ENCODE assay signal across 26 mouse cellular contexts in the genomic region with DNA sequence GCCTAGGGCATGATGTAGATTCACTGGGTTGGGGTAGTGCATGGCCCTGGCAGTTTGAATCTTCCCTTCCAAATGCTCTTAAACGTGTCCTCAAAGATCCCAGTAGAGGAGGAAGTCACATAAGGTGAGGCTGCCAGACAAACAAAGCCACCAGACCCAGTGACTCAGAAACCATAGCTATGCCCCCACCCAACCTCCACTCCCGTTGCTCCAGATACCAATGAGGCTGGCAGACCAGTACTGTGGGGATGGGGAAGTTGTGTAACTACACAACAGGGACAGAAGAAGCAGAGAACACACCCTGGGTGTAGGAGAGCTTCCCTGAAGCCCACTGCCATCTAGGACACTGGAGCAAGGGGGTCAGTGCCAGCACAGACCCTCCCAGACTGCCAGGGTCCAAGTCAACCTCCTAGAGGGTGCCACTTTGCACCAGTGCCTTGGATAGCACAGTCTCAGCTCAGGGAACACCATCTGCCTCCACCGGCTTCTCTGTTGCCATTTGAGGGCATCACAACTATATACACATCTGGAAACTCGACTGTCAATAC.
DNase-seq lines count a peak whose midpoint lies in the region; ATAC-seq and TF ChIP-seq lines count a peak whose summit lies in the region.
"Had no signal": no experiment of that assay in that cellular context is flagged by ENCODE, and none has a peak within 500 bp of the region (broad histone marks: within the 10 kb centered on the region; RNA-seq: fewer than 3 reads in every experiment).

No protein-coding gene starts in this region.

- no peaks in the 10 kb centered on the region for H3K79me2 ChIP-seq in macrophage (ENCODE audit: inconsistent target)

- no peaks in the 10 kb centered on the region for H3K36me3 ChIP-seq in forebrain, embryonic 13.5 days (ENCODE audit: poor library complexity, severe bottlenecking)
- H3K36me3 ChIP-seq in forebrain, embryonic 16.5 days (ENCODE audit: control insufficient read depth, insufficient read depth), result no peaks in the 10 kb centered on the region
- H3K36me3 ChIP-seq in lung, postnatal 0 days (ENCODE audit: insufficient read depth, low read length), result no peaks in the 10 kb centered on the region
- H3K36me3 ChIP-seq in macrophage (ENCODE audit: inconsistent target), result no peaks in the 10 kb centered on the region
- no peaks in the 10 kb centered on the region for H3K36me3 ChIP-seq in kidney, adult 2 months (ENCODE audit: control insufficient read depth, insufficient read depth, low read length)
- H3K36me3 ChIP-seq: embryonic facial prominence, embryonic 12.5 days; forebrain, embryonic 15.5 days; liver, embryonic 15.5 days; neural tube, embryonic 13.5 days had no signal

- no peaks in the 10 kb centered on the region for H3K9me3 ChIP-seq in forebrain, embryonic 13.5 days (replicated peaks)
- no peaks in the 10 kb centered on the region for H3K9me3 ChIP-seq in forebrain, embryonic 16.5 days (ENCODE audit: control insufficient read depth, low read length)
- no peaks in the 10 kb centered on the region for H3K9me3 ChIP-seq in lung, postnatal 0 days (ENCODE audit: low read length)
- H3K9me3 ChIP-seq: embryonic facial prominence, embryonic 12.5 days; forebrain, embryonic 15.5 days; liver, embryonic 15.5 days; neural tube, embryonic 13.5 days had no signal

- TF ChIP-seq POLR2A in lung, adult 2 months (IDR thresholded peaks at IDR 0.05; ENCODE audit: borderline replicate concordance, extremely low read depth, low read depth, low read length), result no peak
- no peak for TF ChIP-seq POLR2A in kidney, adult 2 months (IDR thresholded peaks at IDR 0.05; ENCODE audit: low read depth, low read length)

- H3K27ac ChIP-seq in forebrain, embryonic 13.5 days, result 0 out of 2 replicates have a peak overlapping the region, but pooled peaks have one; percentile 14
- H3K27ac ChIP-seq in forebrain, embryonic 16.5 days (ENCODE audit: low read length), result no peak overlapping the region
- H3K27ac ChIP-seq in lung, postnatal 0 days (ENCODE audit: low read length), result no peak overlapping the region; the same call in 1 of the 2 replicates
- H3K27ac ChIP-seq in macrophage, result peak overlapping the region; percentile 19; the same call in 1 of the 2 replicates
- H3K27ac ChIP-seq in kidney, adult 2 months (ENCODE audit: insufficient read depth, low read depth, low read length), result no peak overlapping the region
- H3K27ac ChIP-seq: embryonic facial prominence, embryonic 12.5 days; forebrain, embryonic 15.5 days; liver, embryonic 15.5 days; neural tube, embryonic 13.5 days had no signal

- WGBS in forebrain, embryonic 13.5 days, result 86% methylated on average over 4 of the region's 4 CpGs
- 88% methylated on average over 4 of the region's 4 CpGs for WGBS in forebrain, embryonic 16.5 days
- 54% methylated on average over 4 of the region's 4 CpGs for WGBS in lung, postnatal 0 days
- WGBS in lung, adult 2 months, result 65% methylated on average over 4 of the region's 4 CpGs
- WGBS in macrophage (ENCODE audit: missing documents), result 54% methylated on average over 4 of the region's 4 CpGs
- WGBS in kidney, adult 2 months, result 84% methylated on average over 4 of the region's 4 CpGs

- no peak overlapping the region for H3K4me2 ChIP-seq in forebrain, embryonic 13.5 days
- H3K4me2 ChIP-seq in forebrain, embryonic 16.5 days (ENCODE audit: low read length), result no peak overlapping the region
- H3K4me2 ChIP-seq in lung, postnatal 0 days (replicated peaks; ENCODE audit: low read depth, low read length), result no peak overlapping the region
- H3K4me2 ChIP-seq: embryonic facial prominence, embryonic 12.5 days; forebrain, embryonic 15.5 days; heart, embryonic 11.5 days; liver, embryonic 15.5 days; midbrain, embryonic 11.5 days; neural tube, embryonic 13.5 days had no signal

- H3K27me3 ChIP-seq in forebrain, embryonic 13.5 days, result no peaks in the 10 kb centered on the region
- no peaks in the 10 kb centered on the region for H3K27me3 ChIP-seq in forebrain, embryonic 16.5 days (replicated peaks; ENCODE audit: control insufficient read depth, insufficient read depth, low read length)
- H3K27me3 ChIP-seq in lung, postnatal 0 days (replicated peaks; ENCODE audit: insufficient read depth, low read length), result no peaks in the 10 kb centered on the region
- H3K27me3 ChIP-seq in kidney, adult 2 months (replicated peaks; ENCODE audit: control insufficient read depth, insufficient read depth, low read length), result no peaks in the 10 kb centered on the region
- H3K27me3 ChIP-seq: forebrain, embryonic 15.5 days; neural tube, embryonic 13.5 days; Patski had no signal

- ATAC-seq in forebrain, embryonic 13.5 days, result no peak
- no peak for ATAC-seq in forebrain, embryonic 16.5 days
- ATAC-seq in lung, postnatal 0 days, result peak; percentile 39
- ATAC-seq: forebrain, embryonic 15.5 days; intestine, postnatal 0 days; Patski had no signal

- no peak for TF ChIP-seq EP300 in lung, postnatal 0 days (IDR thresholded peaks at IDR 0.05)

- peaks cover 65% of the 10 kb centered on the region for H3K4me1 ChIP-seq in forebrain, embryonic 13.5 days
- peaks cover 32% of the 10 kb centered on the region for H3K4me1 ChIP-seq in forebrain, embryonic 16.5 days (replicated peaks; ENCODE audit: control insufficient read depth, insufficient read depth, low read length)
- H3K4me1 ChIP-seq in lung, postnatal 0 days (ENCODE audit: insufficient read depth, low read depth, low read length), result peaks cover 10% of the 10 kb centered on the region; the same call in 1 of the 2 replicates
- H3K4me1 ChIP-seq in lung, adult 2 months (ENCODE audit: control insufficient read depth, insufficient read depth, low read length), result peaks cover 9% of the 10 kb centered on the region
- 0 out of 2 replicates have a peak, but pooled peaks cover 12% of the 10 kb centered on the region for H3K4me1 ChIP-seq in kidney, adult 2 months (ENCODE audit: control insufficient read depth, insufficient read depth, low read length)

- no peak overlapping the region for H3K9ac ChIP-seq in forebrain, embryonic 13.5 days
- no peak overlapping the region for H3K9ac ChIP-seq in forebrain, embryonic 16.5 days (replicated peaks; ENCODE audit: low read depth, low read length)
- no peak overlapping the region for H3K9ac ChIP-seq in lung, postnatal 0 days (replicated peaks; ENCODE audit: low read depth)
- H3K9ac ChIP-seq: embryonic facial prominence, embryonic 12.5 days; forebrain, embryonic 15.5 days; liver, embryonic 15.5 days; neural tube, embryonic 13.5 days had no signal

- H3K4me3 ChIP-seq in forebrain, embryonic 13.5 days, result no peak overlapping the region
- H3K4me3 ChIP-seq in forebrain, embryonic 16.5 days (replicated peaks; ENCODE audit: low read length), result no peak overlapping the region
- no peak overlapping the region for H3K4me3 ChIP-seq in lung, postnatal 0 days (ENCODE audit: low read depth, low read length)
- no peak overlapping the region for H3K4me3 ChIP-seq in lung, adult 2 months (replicated peaks; ENCODE audit: extremely low read depth, low read depth, low read length)
- H3K4me3 ChIP-seq in macrophage (ENCODE audit: inconsistent target), result no peak overlapping the region
- H3K4me3 ChIP-seq in kidney, adult 2 months (ENCODE audit: insufficient read depth, low read depth, low read length), result no peak overlapping the region
- H3K4me3 ChIP-seq: embryonic facial prominence, embryonic 12.5 days; erythroblast, embryonic 14.5 days; forebrain, embryonic 15.5 days; liver, embryonic 15.5 days; myocyte; neural tube, embryonic 13.5 days had no signal

- DNase-seq in lung, postnatal 0 days (ENCODE audit: low spot score), result peak; percentile 51
- no peak for DNase-seq in lung, adult 2 months
- DNase-seq in 416B (ENCODE audit: low read depth), result peak; percentile 18
- DNase-seq in kidney, adult 2 months, result no peak
- DNase-seq in left cerebral cortex, adult 9 months (ENCODE audit: low spot score in 2 of 2), result no peak
- DNase-seq: cerebellum, adult 11-12 months; cerebellum, postnatal 10 days; gastrocnemius, postnatal 36 days; kidney, postnatal 4 days; left cerebral cortex, postnatal 4 days; liver; right cerebral cortex, postnatal 4 days; thymus, postnatal 25 days had no signal

- no peak for TF ChIP-seq CTCF in lung, postnatal 0 days (IDR thresholded peaks at IDR 0.05)
- TF ChIP-seq CTCF in lung, adult 2 months (IDR thresholded peaks at IDR 0.05; ENCODE audit: insufficient read depth, low read length), result no peak
- no peak for TF ChIP-seq CTCF in kidney, adult 2 months (conservative IDR thresholded peaks at IDR 0.05; ENCODE audit: insufficient read depth, insufficient read length, low read depth, low read length)

Comparison
In these comparisons a context has a peak if more than half of its experiments do, and no peak if none do; other contexts are left out.
1. H3K27ac ChIP-seq: peak in forebrain, embryonic 13.5 days (single experiment) and macrophage (single experiment); none in forebrain, embryonic 16.5 days (single experiment), lung, postnatal 0 days (single experiment) and kidney, adult 2 months (single experiment).
2. DNase-seq: peak in lung, postnatal 0 days (single experiment) and 416B (single experiment); none in lung, adult 2 months (single experiment), kidney, adult 2 months (single experiment) and left cerebral cortex, adult 9 months (0 of 2).